Mouse (Mus musculus): Measurements from ENCODE around the gene Fer.

The Fer gene

DNA sequence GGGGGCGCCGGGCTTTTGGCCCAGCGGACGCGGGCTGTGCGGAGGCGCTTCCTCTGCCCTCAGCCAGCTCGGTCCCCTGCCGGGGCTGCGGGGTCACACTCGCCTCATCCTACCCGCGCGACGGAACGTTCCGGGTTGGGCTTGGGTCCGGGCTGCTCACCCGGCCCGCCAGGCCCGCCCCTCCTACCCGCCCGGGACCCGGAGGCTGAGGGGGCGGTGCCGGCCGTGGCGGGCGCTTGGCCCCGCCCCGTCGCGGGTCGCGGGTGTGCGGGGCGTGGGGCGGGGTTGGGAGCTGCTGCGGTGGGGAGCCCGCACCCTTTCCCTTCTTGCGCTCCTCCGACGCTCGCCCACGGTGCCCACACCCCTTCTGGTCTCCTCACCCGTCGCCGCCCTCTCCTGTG is 1.3 kb downstream of the Fer start:
- in situ Hi-C loops (cut with MboI, MseI) = no loop called here

DNA sequence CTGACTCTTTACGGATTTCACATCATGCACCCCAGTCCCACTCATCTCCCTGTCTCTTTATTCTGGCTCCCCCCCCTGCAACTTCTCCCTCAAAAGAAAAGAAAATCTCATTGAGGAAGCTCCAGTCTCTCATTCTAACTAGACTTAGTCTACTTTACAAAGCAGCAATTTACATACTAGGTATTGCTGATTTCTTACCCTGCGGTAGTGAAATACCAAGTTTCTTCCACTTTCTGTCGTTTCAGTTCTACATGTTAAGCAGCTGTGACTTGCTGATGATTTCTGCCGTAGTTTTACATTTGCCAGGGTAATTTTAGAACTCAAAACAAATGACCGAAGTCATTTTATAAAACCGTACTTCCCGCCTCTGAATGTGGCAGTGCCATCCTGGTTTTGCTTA is 8.9 kb downstream of the Fer start:
- in situ Hi-C loops (cut with MboI, MseI) = loop anchor here in 1 of 2 experiments (10.0 kb wide), 1 partner anchor 367 kb away; the partner anchor contains the start of gene Fbxl17

DNA sequence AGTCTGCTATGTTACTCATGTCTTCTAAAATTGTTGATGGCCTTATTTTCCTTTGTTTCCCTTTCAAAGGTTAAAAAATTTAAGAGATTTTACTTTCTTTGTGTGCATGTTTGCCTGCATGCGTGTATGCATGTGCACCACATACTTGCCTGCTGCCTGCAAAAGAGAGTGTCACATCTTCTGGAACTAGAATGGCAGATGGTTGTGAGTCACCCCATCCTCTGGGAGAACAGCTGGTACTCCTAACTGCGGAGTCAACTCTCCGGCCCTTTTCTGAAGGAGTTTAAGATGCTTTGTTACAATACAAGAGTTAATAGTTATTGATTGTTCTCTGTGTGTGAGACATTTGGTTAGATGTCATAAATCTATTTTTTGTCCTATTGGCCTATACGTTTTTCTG is 16.0 kb downstream of the Fer start:
- in situ Hi-C loops (cut with MboI, MseI) = loop anchor here in 1 of 2 experiments (10.0 kb wide), 1 partner anchor 374 kb away; the partner anchor contains the start of gene Fbxl17

DNA sequence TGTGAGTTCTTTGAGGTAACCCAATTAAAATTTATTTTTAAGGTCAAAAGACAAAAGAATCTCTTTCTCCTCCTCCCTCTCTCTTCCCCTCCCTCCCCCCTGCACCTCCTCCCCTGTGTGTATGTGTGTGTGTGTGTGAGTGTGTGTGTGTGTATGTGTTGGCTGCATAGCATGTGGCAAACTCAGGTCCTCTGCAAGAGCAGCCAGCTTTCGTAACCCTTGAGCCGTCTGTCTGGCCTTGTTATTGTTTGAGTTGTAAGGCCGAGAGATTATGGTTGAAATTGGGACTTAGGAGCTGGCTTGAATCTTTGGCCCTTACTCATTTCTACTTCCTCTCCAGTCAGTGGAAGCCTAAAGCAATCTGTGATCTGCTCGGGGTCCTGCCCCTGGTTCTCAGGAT is 17.1 kb downstream of the Fer start:
- in situ Hi-C loops (cut with MboI, MseI) = no loop called here

DNA sequence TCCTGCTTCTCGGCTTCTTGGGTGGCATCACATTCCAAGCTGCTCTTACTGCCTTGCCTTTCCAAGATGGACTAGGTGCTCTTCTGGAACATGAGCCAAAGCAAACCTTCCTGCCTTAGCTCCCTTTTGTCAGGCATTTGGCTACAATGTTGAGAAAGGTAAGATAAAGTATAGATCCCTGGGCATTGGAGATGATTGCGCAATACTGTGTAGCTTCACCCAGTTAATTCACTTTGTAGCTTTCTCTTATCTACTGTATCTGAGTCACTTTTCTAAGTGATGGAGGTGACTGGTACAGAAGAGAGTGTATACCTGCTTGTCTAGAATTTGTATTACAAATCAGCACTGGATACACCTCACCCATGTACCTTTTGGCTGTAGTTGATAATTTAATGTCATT is 24.1 kb downstream of the Fer start:
- in situ Hi-C loops (cut with MboI, MseI) = no loop called here

DNA sequence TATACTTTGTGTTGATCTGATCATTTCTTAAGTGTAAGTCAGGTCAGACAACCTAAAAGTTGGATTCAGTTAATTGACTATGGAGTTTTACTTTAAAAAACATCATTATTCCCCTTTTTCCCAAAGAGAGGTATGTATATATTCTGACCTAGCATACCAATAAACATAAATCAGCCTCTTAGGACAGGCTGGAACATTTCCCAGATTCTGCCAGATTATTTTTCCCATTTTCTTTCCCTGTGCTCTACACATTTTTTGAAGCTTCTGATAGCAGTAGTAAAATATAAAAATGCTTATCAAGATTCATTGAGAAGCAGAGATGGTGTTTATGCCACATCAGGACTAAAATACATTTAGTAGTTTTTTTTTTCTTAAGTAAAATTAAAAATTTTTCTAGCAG is 27.7 kb downstream of the Fer start:
- in situ Hi-C loops (cut with MboI, MseI) = no loop called here

DNA sequence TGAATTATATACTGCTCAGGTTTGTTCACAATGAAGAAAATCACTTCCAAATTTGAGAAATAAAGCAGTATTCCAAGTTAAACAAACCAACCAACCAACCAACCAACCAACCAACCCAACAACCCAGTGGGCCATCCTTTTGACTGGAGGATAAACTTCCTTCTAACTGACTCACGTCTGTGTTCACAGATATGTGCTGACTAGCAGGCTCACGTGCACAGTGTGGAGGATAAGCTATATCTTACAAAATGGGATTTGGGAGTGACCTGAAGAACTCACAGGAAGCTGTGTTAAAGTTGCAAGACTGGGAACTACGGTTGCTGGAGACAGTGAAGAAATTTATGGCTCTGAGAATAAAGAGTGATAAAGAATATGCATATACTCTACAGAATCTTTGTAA is 33.0 kb downstream of the Fer start:
- in situ Hi-C loops (cut with MboI, MseI) = no loop called here

DNA sequence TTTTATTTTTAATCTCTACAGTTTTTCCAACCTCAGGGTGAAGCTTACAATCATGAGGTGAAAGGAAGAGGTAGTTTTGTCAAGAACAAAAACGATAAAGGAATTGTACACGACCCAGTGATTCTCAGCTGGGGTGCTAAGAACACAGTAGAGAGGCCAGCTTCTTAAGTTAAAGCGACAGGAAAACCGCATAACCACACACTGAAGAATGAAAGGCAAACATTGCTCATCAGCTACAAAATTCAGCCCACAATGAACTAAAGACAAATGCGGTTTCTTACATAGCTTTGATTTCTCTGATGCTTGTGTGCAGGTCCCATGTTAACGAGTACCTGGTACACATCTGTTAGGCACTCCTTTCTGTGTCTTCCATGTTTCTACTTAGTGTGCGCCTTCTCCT is 34.2 kb downstream of the Fer start:
- in situ Hi-C loops (cut with MboI, MseI) = no loop called here

DNA sequence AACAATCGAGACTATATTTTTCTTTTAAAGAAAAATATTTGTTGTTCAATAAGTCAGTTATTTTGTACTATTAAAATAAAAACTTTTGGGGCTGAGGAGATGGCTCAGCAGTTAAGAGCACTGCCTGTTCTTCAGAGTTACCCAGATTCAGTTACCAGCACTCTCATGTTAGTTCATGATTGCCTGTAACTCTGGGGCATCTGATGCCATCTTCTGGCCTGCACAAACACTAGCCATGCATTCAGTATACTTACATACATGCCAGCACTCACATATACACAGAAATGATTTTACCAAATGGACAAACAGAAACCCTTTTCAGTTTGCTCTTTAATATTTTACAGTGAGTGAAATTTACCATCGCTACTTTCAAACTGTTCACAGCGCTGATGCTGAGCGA is 46.4 kb downstream of the Fer start:
- in situ Hi-C loops (cut with MboI, MseI) = no loop called here

DNA sequence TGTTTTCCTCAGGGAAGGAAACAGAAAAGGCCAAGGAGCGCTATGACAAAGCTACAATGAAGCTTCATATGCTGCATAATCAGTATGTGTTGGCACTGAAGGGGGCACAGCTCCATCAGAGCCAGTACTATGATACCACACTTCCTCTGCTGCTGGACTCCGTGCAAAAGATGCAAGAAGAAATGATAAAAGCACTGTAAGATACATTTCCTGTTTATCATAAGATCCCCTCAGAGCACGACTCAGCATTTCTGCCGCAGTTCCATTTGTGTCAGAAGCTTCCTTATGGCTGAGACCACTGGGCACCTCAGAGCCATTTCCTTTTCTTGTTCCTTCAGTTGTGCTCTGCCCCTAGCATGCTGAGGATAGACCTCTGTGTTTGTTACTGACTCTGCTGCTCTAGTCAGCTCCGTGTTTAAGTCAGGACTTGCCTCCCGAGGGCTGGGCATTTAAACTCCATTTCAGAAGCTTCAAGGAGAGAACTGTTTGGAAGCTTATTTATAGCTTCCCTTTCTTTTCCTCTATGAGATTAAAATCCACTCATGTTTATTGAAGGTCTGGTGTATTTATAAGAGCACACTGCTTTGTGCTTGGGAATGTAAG is 58.8 kb downstream of the Fer start:
- in situ Hi-C loops (cut with MboI, MseI) = no loop called here

DNA sequence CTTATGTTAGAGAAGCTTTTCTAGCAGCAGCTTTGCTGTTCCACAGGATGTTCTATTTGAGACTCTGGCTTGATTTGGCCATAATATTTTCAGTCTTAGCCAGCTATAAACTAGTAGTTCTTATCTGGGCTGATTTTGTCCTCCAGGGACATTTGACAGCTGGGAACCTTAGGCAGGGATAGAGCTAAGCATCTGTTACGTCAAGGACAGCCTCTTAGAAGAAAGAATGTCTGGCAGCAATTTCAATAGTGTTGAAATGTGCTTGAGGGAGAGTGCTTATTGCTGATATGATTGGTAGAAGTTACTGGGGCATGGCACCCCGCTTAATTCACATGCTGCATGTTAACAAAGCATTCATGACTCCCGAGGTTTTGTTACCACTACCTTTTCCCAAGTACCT is 62.7 kb downstream of the Fer start:
- in situ Hi-C loops (cut with MboI, MseI) = no loop called here

DNA sequence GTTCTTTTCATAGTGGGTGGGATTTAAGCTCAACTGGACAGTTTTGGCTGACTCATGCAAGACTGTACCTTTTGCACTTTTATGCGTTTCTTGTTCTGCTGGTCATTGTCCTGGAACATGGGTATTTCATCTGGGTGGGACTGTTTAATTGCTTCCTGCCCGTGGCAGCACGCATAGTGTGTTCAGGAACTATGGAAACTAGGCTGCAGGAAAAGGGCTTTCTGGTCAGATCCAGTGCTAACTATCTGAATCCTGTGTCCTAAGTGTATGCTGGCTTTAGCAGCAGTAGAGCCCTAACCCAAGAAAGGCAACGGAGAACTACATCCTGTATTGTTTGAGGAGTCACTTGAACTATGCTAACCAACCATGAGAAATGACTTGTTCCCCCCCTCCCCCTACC is 67.8 kb downstream of the Fer start:
- in situ Hi-C loops (cut with MboI, MseI) = no loop called here

DNA sequence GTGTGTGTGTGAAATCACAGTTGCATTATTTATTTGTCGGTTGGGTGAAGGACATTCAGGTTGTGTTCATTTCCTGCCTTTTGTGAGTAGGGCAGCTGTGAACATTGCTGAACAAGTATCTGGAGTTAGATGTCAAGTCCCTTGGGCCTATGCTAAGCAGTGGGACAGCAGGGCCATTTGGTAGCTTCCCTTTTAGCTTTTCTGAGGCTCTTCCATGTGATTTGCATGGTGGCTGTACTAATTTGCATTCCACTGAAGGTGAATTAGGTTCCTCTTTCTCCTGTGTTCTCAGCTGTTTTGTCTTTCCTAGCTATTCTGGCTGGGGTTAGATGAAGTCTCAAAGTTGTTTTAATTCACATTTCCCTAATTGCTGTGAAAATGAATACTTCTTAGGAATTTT is 68.7 kb downstream of the Fer start:
- in situ Hi-C loops (cut with MboI, MseI) = no loop called here

DNA sequence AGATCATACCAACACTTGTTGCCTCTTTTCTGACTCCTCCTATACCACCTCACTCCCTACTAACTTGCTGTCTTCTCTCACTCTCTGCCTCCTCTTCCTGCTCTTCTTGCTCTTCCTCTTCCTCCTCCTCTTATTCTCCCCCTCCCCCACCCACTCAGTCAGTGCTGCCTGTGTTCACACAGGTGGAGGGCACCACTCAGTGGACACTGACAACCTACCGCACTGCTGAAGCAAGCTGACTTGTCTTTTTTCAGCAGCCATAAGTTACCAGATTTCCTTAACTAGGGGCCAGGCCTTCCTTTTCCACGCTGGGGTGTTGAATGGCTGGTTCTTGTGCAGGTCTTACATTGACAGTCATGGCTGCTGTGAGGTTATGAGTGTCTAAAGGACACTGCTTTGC is 72.5 kb downstream of the Fer start:
- in situ Hi-C loops (cut with MboI, MseI) = no loop called here

DNA sequence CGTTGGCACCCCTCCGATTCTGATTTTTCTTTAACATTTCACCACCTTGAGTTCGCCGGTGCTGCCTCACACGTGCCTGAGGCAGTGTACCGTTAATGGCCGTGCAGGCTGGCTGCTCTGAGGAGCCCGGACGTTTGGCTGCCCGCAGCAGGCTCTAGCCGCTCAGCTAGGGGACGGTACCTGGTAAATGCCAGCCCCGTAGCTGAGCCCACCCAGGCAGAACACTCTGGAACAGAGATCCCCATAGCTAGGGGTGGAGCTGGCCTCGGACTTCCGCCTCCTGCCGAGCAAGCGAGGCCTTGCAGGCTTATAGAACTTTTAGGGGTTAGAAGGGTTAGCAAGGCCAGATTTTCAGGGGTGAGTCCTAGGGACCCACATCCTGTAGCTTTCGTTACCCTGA is 75.0 kb downstream of the Fer start:
- in situ Hi-C loops (cut with MboI, MseI) = no loop called here

DNA sequence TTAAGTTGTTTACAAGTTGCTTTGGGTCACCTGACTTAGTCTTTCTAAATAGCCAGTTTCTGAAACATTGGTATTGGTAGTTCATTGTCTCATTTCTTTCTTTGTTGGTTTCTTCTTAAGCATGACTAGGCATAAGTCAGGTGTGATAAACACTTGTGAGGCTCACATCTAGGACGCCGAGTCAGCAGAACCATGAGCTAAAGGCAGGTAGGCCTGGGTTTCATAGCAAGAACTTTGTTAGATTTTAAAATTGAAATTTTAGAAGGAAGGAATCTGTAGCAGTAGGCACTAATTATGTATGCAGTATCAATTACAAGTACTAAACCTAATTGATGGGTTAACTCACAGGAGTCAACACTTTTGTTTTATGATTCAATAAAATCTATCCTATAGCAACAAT is 83.9 kb downstream of the Fer start:
- in situ Hi-C loops (cut with MboI, MseI) = no loop called here

DNA sequence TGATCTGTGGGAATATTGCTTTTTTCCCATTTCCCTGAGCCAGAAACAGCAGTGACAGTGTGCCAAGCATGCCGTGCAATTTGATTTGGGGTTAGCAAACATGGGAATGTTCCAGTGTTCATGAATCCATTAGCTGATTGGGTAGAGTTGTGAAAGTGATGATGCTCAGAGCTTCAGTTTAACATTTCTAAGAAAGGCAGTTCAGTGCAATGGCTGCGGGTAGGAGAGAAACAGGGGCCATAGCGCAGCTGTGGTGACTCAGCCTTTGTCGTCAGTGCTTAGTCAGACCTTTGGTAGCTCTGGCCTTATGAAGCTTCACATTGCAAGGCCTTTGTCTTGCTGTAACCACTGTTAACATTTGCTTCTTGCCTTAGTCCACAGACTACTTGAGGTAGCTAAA is 85.9 kb downstream of the Fer start:
- in situ Hi-C loops (cut with MboI, MseI) = no loop called here

DNA sequence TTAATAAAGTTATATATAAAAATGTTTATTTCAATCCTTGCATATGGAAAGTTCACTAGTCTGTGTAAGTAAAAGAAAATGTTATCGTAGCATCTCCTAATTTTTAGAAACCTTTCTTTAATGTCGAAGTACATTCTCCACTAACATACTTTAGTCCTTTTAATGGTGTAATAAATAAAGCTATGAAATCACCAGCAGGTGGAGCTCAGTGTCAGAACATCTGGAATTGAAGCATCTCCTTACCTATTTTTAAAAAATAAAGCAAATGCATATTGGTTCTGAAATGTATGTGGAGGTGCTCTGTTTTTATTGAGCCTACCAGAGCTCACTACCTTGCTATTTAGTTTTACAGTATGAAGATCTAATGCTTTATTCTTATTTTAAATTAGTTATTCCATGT is 88.6 kb downstream of the Fer start:
- in situ Hi-C loops (cut with MboI, MseI) = loop anchor here in 1 of 2 experiments (10.0 kb wide), 1 partner anchor 423 kb away; no protein-coding TSS in a partner anchor

DNA sequence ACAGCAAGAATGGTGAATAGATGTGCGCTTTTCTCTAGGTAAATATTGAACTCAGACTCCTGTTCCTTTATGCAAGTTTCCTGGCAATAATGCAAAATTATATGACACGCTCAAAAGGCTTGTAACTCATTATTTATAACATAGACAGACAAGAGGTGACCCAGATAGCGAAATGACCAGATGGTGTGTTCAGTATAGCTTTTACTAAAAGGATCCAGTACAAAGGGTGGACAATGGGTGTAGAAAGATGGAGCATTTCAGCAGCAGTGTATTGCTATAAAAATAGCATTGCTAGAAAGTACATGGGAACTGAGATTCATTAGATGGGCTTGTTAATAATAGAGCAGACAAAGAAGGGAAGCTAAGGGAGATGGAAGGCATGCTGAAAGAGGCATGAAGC is 104.2 kb downstream of the Fer start:
- in situ Hi-C loops (cut with MboI, MseI) = loop anchor here in 1 of 2 experiments (10.0 kb wide), 1 partner anchor 1578 kb away; the partner anchor contains the start of gene Tmem232

DNA sequence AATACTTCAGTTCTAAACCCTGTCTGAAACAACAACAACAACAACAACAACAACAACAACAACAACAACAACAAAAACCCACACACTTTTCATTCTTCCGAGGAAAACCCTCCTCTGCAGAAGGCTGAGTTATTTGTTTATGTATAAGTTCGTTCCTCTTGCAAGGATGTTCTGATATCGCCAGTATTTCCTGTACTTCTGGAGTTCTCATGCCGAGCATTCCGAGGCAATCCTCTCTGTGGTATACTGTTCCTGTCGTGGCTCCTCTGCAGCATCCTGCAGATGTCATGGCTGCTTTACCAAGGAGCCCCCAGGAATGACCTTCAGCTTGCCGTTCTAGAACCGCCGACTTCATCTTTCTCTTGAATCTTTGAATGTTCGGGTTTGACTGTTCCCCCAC is 106.6 kb downstream of the Fer start:
- in situ Hi-C loops (cut with MboI, MseI) = loop anchor here in 1 of 2 experiments (10.0 kb wide), 1 partner anchor 1575 kb away; the partner anchor contains the start of gene Tmem232

DNA sequence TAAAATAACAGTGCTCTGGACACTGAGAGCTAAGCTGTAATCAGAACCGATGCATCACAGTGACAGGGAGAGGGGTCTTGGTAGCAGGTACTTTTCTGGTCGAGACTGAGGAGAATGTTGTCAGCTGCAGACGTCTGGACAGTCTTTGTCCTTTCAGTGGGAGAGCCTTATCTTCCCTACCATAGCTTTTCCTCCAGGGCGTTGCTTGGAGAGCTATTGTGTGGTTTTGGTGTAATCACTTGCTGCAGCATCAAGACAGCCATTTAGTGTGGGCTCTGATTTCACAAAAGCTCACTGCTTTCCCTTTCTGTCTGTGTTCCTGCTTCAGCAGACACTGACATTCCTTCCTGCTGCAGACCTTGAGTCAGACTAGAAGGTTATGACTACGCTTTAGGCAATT is 107.4 kb downstream of the Fer start:
- in situ Hi-C loops (cut with MboI, MseI) = no loop called here

DNA sequence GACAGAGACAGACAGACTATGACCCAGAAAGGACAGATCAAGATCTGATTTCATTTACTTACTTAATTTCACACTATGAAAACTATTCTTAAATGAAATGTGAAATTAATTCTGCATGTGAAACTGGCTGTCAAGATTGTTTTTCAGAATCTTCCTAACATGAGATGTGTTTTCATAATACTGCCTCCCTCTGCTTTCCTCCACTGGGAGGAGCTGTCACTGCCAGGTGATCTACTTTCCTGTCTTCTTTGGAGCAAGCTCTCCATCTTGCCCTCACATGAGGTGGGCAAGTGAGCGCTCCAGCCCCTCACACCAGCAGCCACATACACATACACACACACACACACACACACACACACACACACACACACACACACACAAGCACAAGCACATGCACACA is 108.1 kb downstream of the Fer start:
- in situ Hi-C loops (cut with MboI, MseI) = no loop called here

DNA sequence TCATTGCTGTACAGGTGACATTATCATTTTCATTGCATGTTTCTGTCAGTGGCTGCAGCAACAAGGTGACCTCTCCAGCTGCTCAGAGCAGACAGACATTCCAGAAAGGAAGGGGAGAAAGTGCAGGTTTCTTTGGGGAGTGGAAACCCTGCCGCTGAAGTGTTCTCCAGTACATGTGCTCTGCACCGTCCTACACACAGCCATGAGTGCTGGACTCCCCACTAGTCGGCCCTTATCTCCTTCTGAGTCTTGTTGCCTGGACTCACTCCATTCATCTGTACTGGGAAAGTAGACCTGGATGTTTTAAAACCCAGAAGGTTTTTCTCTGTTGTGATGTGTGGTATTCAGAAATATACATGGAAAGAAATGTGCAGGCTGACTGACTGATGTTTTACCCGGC is 109.3 kb downstream of the Fer start:
- in situ Hi-C loops (cut with MboI, MseI) = no loop called here

DNA sequence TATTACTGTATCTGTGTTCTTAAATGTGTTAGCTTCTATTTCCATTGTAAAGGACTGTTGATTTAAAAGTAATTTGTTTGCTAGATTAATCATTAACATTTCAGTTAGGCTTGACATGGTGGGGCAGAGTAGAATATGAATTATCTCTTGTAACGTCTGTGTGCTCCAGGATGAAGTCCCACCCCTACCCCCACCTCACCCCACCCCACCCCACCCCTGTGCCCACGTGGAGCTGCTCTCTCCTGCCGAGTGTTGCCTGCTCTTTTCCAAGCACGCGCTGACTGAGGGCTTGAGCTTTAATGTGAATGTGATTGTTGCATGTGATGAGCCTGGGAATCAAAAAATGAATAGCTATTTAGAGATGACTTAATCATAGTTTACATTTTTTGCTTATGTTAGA is 110.9 kb downstream of the Fer start:
- in situ Hi-C loops (cut with MboI, MseI) = no loop called here

All from T-helper 17 cell (primary cell).